Mouse (Mus musculus) forelimb bud, embryonic 11.5 days (tissue): ENCODE measurements around the gene Wdr17.
A peak's percentile ranks its signal among the peaks of the same experiment; 100 is the strongest.

Source experiments
- DNase-seq: peaks from one replicate; pipeline ENCODE4 v3.0.0-alpha.2; 2012; ENCODE audit warnings: low read depth, low spot score

Wdr17 gene

DNA sequence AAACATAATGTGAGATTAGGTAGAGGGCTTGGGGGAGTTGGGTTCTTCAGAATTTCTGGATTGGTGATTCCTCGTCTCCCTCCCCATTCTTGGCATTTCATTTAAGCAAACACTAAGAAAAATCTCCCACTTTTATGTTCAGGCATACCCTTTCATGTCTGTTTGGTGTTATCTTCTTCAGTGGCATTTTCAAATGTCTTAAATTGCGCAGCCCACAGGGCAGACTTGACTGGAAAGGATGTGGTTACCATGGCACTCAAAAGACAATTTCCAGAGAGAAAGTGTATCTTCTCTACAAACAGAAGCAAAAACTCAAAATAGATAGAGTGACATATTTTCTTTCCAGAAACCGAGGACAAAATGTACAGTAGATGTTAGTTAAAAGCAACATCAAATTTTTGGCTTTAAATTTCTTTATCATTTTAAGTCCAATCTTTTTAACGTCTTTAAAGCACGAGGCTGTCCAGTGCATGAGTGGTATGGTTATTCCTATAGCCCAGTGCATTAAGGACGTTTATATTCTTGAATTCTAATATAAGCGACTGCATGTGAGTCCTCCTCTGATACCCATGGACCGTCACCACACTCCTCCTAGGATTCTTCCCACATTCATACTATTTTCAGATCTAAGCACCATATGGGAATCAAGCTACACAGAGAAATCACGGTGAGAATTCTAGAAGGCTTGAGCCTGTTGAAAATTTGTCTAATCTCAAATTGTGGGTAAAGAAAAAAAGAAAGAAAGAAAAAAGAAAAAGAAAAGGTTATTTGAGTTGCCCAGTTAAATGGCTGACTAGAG is at the start of gene Wdr17:
TSS of gene Wdr17 (minus strand) at position 198 of the 799 bp plus-strand sequence.
- DNase-seq, result no peak

DNA sequence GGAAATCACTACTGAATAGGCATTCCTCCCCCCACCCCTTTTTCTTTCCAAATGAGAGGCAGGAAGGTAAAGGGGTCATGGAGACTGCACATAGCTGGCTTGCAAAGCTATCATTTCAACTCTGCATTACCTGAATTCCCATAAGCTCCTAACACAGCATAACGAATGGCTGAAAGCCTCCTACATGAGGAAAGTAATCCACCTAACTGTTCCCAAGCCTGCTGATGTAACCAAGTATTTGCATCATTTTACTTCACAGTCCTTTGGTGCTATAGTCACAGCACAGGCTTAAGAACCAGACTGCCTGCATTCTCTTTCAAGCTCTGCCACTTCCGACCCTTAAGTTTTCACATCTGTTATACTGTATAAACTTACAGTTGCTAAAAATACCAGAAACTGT is 45.3 kb upstream of the Wdr17 start:
- peak; percentile 4 for DNase-seq

DNA sequence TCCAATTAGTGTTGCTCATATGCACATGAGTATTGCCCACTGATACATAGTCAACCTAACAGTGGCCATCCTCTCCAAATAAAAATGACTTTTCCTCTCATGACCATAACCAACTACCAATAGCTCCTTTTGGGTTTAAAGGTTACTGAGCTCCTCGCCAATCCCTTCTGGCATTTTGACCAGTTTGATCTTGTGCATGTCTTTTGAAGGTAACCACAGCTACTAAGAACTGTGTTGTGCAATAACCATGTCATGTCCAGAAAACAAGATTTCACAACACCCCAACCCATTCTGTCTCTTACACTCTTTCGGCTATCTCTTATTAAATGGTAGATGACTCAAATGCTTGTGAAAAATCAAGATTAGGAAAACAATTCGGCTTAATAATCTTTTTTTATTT is 38.0 kb upstream of the Wdr17 start:
- DNase-seq, result no peak

- DNase-seq, result no peak
Observed at GRCm38 (mm10) chr8:54922160-54922855, 35.3 kb upstream of the Wdr17 start.

GRCm38 (mm10) chr8:54917710-54918109 is 30.7 kb upstream of the Wdr17 start:
- no peak for DNase-seq

- no peak for DNase-seq
Observed at GRCm38 (mm10) chr8:54912891-54913290, 25.9 kb upstream of the Wdr17 start.

DNA sequence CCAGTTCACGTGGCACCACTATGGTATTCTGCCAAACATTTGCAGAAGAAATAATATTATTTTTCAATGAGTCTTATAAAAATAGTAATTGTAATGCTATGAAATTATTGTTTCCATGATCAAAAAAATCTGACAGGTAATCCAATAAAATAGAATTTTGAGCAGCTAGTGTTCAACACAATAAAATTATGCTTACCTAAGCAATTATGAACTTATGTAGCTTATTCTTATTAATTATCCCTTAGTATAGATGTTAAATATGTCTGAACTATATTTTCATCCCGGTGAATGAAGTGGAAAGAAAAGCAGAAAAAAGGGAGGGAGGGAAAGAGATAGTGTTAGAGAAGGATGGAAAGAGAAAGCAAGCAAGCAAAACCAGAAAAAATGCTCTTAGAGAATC is 12.5 kb upstream of the Wdr17 start:
- no peak for DNase-seq

DNA sequence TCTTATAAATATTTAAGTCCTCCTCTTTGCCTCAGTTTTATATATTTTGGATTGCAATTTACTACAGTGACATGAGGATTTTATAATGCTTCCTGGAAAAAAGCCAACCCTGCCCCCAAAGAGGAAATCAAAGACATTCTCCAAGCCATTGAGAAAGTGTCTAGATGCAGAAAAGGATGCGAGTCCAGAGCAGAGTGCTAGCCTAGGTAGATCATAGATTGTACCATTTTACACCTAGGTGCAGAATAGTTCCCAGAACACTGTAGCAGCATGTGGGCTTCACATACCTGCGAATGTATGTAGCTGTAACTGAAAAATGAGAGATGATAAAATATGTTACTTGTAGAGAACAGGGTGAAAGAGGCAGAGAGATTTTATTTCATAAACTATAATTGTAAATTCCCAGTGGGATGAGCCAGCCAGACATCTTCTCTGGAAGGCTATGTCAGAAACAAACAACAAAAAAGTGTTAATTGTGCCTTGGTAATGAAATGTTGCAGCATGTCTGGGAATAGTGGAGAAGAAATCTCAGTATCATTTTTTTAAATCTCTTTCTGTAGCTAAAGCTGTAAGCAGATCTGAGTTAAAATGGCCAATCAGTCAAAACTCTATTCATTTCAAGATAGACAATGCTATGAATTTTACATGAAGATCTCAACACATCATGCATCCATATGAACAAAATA is 7.8 kb upstream of the Wdr17 start:
- no peak for DNase-seq

- no peak for DNase-seq
Observed at GRCm38 (mm10) chr8:54894180-54894579, 7.2 kb upstream of the Wdr17 start.

- DNase-seq, result no peak
Observed at GRCm38 (mm10) chr8:54886560-54886959, 424 bp downstream of the Wdr17 start.

GRCm38 (mm10) chr8:54876458-54876857 is 10.5 kb downstream of the Wdr17 start:
- no peak for DNase-seq

GRCm38 (mm10) chr8:54864761-54865064 is 22.3 kb downstream of the Wdr17 start:
- DNase-seq, result no peak

- no peak for DNase-seq
Observed at GRCm38 (mm10) chr8:54864038-54864760, 22.8 kb downstream of the Wdr17 start.

GRCm38 (mm10) chr8:54836029-54836959 is 50.7 kb downstream of the Wdr17 start:
- no peak for DNase-seq

DNA sequence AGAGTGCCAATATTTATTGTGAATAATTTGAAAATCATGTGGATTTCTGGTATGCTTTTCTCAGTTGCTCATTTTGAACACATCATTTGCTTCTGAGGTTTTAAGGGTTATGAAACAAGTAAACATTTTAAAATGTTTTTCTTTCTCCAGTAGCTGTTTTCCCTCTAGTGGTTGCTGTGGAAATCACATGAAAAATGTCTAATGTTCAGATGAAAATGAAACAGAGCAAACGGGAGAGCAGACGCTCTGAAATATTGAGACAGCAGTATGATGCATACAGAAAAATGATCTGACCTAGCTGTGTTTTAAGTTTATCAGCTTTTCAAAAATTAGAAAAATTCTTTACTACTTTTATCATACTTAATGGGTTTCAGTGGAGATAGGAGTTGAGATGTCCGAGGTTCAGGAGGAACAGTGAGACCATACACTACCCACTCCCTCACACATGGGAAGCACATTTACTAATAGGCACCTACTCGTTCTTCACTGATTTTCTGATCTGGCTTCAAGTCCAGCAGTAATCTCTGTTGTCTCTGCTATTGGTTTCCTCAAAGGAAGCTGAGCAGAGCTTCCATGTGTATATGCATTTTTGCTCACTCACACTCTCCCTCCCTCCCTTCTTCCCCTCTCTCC is 57.1 kb downstream of the Wdr17 start:
- DNase-seq, result no peak

DNA sequence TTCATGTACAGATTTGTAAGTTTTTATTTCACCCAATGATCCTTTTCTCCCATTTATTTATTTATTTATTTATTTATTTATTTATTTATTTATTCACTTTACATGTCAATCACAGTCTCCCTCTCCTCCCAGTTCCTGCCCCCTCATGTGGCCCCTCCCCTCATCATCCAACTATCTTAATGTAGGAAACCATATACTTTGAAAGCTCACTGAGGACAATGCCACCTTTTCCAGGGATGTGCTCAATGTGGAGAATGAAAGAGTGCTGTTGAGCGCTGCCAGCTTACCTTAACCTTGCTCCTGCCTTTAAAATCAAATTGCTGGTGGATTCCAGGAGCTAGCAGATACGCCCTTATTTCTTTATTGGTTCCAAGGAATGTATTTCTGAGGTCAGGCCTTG is 59.0 kb downstream of the Wdr17 start:
- no peak for DNase-seq

- no peak for DNase-seq
Observed at GRCm38 (mm10) chr8:54822956-54823355, 64.0 kb downstream of the Wdr17 start.

DNA sequence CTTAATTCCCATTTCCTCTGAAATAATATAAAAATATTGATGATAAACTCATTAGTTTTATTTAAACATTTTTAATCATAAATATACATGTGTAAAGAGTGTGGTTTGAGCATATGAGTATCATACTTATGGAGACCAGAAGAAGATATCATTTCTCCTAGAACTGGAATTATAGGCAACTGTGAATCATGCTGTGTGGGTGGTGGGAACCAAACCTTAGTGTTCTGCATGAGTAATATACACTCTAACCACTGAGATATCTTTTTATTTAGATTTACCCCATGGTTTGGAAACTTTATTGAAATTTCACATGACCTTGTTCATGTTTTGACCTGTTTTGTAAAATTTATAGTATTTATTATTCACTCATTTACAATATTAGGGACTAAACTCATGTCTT is 68.3 kb downstream of the Wdr17 start:
- DNase-seq, result no peak

DNA sequence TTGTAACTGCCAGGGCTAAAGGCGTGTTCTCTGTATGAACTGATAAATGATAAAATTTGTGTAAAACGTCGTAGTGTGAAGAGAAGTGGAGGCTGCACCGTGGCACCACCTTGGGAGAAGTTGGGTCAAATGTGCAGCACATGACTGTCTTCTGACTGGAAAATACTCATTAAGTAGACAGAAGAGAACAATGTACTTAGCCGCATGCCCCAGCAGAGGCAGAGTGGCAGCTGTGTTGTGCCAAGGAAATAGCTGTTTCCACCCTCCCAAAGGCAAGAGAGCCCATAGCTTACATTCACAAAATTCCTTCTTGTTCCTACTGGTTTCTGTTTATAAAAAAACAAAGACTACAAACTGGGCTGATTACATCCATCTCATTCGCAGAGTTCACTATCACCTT is 78.8 kb downstream of the Wdr17 start:
- DNase-seq, result no peak

DNA sequence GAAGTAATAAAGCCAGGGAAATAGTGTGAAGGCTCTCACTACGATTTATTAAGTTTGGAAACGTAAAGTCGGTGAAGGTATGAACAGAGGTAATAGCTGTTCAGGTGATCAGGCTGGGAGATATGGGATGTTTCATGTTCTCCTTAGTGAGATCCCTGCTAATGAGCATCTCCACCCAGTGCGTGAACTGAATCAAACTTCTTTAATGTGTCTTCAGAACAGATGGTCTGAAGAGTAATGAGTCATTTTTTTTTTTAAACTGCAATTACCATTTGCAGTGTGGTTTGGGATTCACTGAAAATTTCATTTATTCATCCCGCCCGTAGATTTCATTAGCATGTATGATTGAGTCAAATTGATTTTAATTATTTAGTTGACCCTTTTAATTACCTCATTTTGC is 80.8 kb downstream of the Wdr17 start:
- no peak for DNase-seq

GRCm38 (mm10) chr8:54792699-54793061 is 94.3 kb downstream of the Wdr17 start:
- no peak for DNase-seq
